Mouse (Mus musculus): ENCODE results near the gene Postn.
A peak's percentile ranks its signal among the peaks of the same experiment; 100 is the strongest.

The Postn gene

GRCm38 (mm10) chr3:54417833-54418386 lies 57.0 kb downstream of the Postn start:
- no peak for ATAC-seq (ENCODE audit: low TSS enrichment)

- ATAC-seq (ENCODE audit: low TSS enrichment): no peak
Measured at GRCm38 (mm10) chr3:54420189-54420928, 59.5 kb downstream of the Postn start.

- no peak for ATAC-seq (ENCODE audit: low TSS enrichment)
Measured at GRCm38 (mm10) chr3:54420983-54421382, 60.1 kb downstream of the Postn start.

- no peak for ATAC-seq (ENCODE audit: low TSS enrichment)
Measured at GRCm38 (mm10) chr3:54421666-54422065, 60.8 kb downstream of the Postn start.

GRCm38 (mm10) chr3:54424146-54424545 lies 63.2 kb downstream of the Postn start:
- ATAC-seq (ENCODE audit: low TSS enrichment): peak; percentile 62

- no peak for ATAC-seq (ENCODE audit: low TSS enrichment)
Measured at GRCm38 (mm10) chr3:54431663-54432062, 70.8 kb downstream of the Postn start.

GRCm38 (mm10) chr3:54432167-54432566 lies 71.3 kb downstream of the Postn start:
- ATAC-seq (ENCODE audit: low TSS enrichment): no peak

- no peak for ATAC-seq (ENCODE audit: low TSS enrichment)
Measured at GRCm38 (mm10) chr3:54432605-54433004, 71.7 kb downstream of the Postn start.

GRCm38 (mm10) chr3:54434571-54434970 lies 73.7 kb downstream of the Postn start:
- no peak for ATAC-seq (ENCODE audit: low TSS enrichment)

- ATAC-seq (ENCODE audit: low TSS enrichment): no peak
Measured at GRCm38 (mm10) chr3:54436373-54436964, 75.6 kb downstream of the Postn start.

Data from frontal cortex, adult (tissue).